Mouse (Mus musculus) CH12.LX (cell line): ENCODE measurements at regions not wholly inside any gene's neighbourhood (a gene's known extent, or its start where the extent isn't known, plus 50 kb on each side); places are given as distances from the start of the nearest gene placed in this dataset.

ENCODE experiments used
- DNase-seq: peaks from one replicate; pipeline ENCODE4 v3.0.0-alpha.2; 2013; ENCODE audit errors: extremely low read depth
- H3K27ac ChIP-seq: 2 replicates; pipeline ENCODE4 v1.5.1; 2012; ENCODE audit warnings: low read depth, mild to moderate bottlenecking, control low read depth, moderate library complexity; ENCODE audit not compliant: insufficient read depth
- H3K27me3 ChIP-seq: replicated peaks from 2 replicates; pipeline ENCODE3; 2012; ENCODE audit warnings: inconsistent platforms
- H3K36me3 ChIP-seq, 2 experiments: replicated peaks in 1 of 2; 2 replicates each; pipeline versions ENCODE3 to v1.6.1; 2012; ENCODE audit warnings: inconsistent platforms in 1 of 2, low read length in 1 of 2, mild to moderate bottlenecking in 1 of 2, mixed read lengths in 1 of 2, moderate library complexity in 1 of 2; ENCODE audit not compliant: control insufficient read depth in 1 of 2, insufficient read depth in 1 of 2
- H3K4me1 ChIP-seq, 2 experiments: 2 replicates each; pipeline ENCODE4 v1.6.1; 2012; ENCODE audit warnings: inconsistent platforms in 1 of 2, moderate library complexity in 1 of 2; ENCODE audit not compliant: insufficient read depth in 2 of 2, control insufficient read depth in 1 of 2
- H3K4me2 ChIP-seq: 2 replicates; pipeline ENCODE4 v1.6.1; 2012; ENCODE audit warnings: low read depth, mild to moderate bottlenecking, control low read depth; ENCODE audit not compliant: poor library complexity, insufficient read depth, severe bottlenecking
- H3K4me3 ChIP-seq, 3 experiments: fragments of 150-350 bp in 1 of 3; sonication (generic) in 1 of 3; replicated peaks in 1 of 3; 2 replicates each; pipeline versions ENCODE3 to v1.5.1; 2011 to 2012; ENCODE audit warnings: low read depth in 2 of 3, low read length in 2 of 3, mild to moderate bottlenecking in 2 of 3, moderate library complexity in 2 of 3, control low read depth in 1 of 3, improper control_type of control experiment in 1 of 3, inconsistent platforms in 1 of 3, mixed read lengths in 1 of 3; ENCODE audit not compliant: poor library complexity in 1 of 3
- H3K79me2 ChIP-seq: replicated peaks from 2 replicates; pipeline ENCODE4 v1.6.1; 2012; ENCODE audit warnings: mild to moderate bottlenecking, moderate library complexity; ENCODE audit not compliant: control insufficient read depth, poor library complexity, insufficient read depth, severe bottlenecking; ENCODE audit errors: extremely low read depth
- H3K9ac ChIP-seq: 2 replicates; pipeline ENCODE4 v1.6.1; 2012; ENCODE audit warnings: low read depth, mild to moderate bottlenecking, control low read depth, moderate library complexity; ENCODE audit not compliant: insufficient read depth
- H3K9me3 ChIP-seq: replicated peaks from 2 replicates; pipeline ENCODE3; 2012; ENCODE audit warnings: low read length, inconsistent platforms, mixed read lengths
- CHD2 ChIP-seq: IDR thresholded peaks from 2 replicates; pipeline ENCODE4 v1.6.1; 2011; ENCODE audit warnings: low read length, improper control_type of control experiment
- CTCF ChIP-seq, 2 experiments: IDR thresholded peaks in 1 of 2; conservative IDR thresholded peaks in 1 of 2; 2 replicates each; pipeline ENCODE4 v1.5.1; 2011 to 2012; ENCODE audit warnings: low read depth in 2 of 2, low read length in 2 of 2, improper control_type of control experiment in 1 of 2, inconsistent platforms in 1 of 2, mild to moderate bottlenecking in 1 of 2, moderate library complexity in 1 of 2
- E2F4 ChIP-seq: IDR thresholded peaks from 2 replicates; pipeline ENCODE4 v1.6.1; 2011; ENCODE audit warnings: low read depth, low read length, improper control_type of control experiment; ENCODE audit not compliant: insufficient replicate concordance
- ELF1 ChIP-seq: IDR thresholded peaks from 2 replicates; pipeline ENCODE4 v1.6.1; 2014; ENCODE audit warnings: low read depth, mild to moderate bottlenecking, inconsistent platforms, low read length, improper control_type of control experiment
- ETS1 ChIP-seq: conservative IDR thresholded peaks from 2 replicates; pipeline ENCODE4 v1.6.1; 2012; ENCODE audit warnings: low read depth, mild to moderate bottlenecking, inconsistent platforms, low read length, improper control_type of control experiment, moderate library complexity
- GABPA ChIP-seq: IDR thresholded peaks from 2 replicates; pipeline ENCODE4 v1.6.1; 2012; ENCODE audit warnings: low read depth, low read length, improper control_type of control experiment, inconsistent platforms; ENCODE audit not compliant: insufficient replicate concordance
- HCFC1 ChIP-seq: IDR thresholded peaks from 2 replicates; pipeline ENCODE4 v1.6.1; 2012; ENCODE audit warnings: low read depth, mild to moderate bottlenecking, inconsistent platforms, low read length, improper control_type of control experiment
- IRF4 ChIP-seq: IDR thresholded peaks from 2 replicates; pipeline ENCODE4 v1.6.1; 2014; ENCODE audit warnings: low read depth, mild to moderate bottlenecking, inconsistent platforms, low read length, improper control_type of control experiment
- JUN ChIP-seq: IDR thresholded peaks from 2 replicates; pipeline ENCODE4 v1.6.1; 2011; ENCODE audit warnings: low read depth, mild to moderate bottlenecking, low read length, improper control_type of control experiment, moderate library complexity; ENCODE audit not compliant: insufficient read depth
- MAX ChIP-seq: IDR thresholded peaks from 2 replicates; pipeline ENCODE4 v1.6.1; 2011; ENCODE audit warnings: low read length, improper control_type of control experiment
- MAZ ChIP-seq: IDR thresholded peaks from 2 replicates; pipeline ENCODE4 v1.6.1; 2012; ENCODE audit warnings: low read depth, mild to moderate bottlenecking, inconsistent platforms, low read length, improper control_type of control experiment, moderate library complexity
- MEF2A ChIP-seq: IDR thresholded peaks from 2 replicates; pipeline ENCODE4 v1.6.1; 2014; ENCODE audit warnings: low read depth, mild to moderate bottlenecking, inconsistent platforms, low read length, improper control_type of control experiment, borderline replicate concordance
- MXI1 ChIP-seq: IDR thresholded peaks from 2 replicates; pipeline ENCODE4 v1.6.1; 2011; ENCODE audit warnings: mild to moderate bottlenecking, low read depth, low read length, improper control_type of control experiment
- NELFE ChIP-seq: IDR thresholded peaks from 2 replicates; pipeline ENCODE4 v1.6.1; 2011; ENCODE audit warnings: low read depth, low read length, improper control_type of control experiment
- PAX5 ChIP-seq: IDR thresholded peaks from 2 replicates; pipeline ENCODE4 v1.6.1; 2012; ENCODE audit warnings: low read length, inconsistent platforms, mixed read lengths
- RAD21 ChIP-seq: IDR thresholded peaks from 2 replicates; pipeline ENCODE4 v1.6.1; 2011; ENCODE audit warnings: low read depth, mild to moderate bottlenecking, low read length, improper control_type of control experiment, moderate library complexity
- SIN3A ChIP-seq: IDR thresholded peaks from 2 replicates; pipeline ENCODE4 v1.6.1; 2012; ENCODE audit warnings: low read length, improper control_type of control experiment, inconsistent platforms
- TBP ChIP-seq: conservative IDR thresholded peaks from 2 replicates; pipeline ENCODE4 v1.6.1; 2011; ENCODE audit warnings: low read depth, low read length, improper control_type of control experiment
- TCF12 ChIP-seq: IDR thresholded peaks from 2 replicates; pipeline ENCODE4 v1.6.1; 2014; ENCODE audit warnings: low read depth, mild to moderate bottlenecking, inconsistent platforms, low read length, improper control_type of control experiment
- UBTF ChIP-seq: IDR thresholded peaks from 2 replicates; pipeline ENCODE4 v1.6.1; 2012; ENCODE audit warnings: low read depth, mild to moderate bottlenecking, inconsistent platforms, low read length, improper control_type of control experiment, moderate library complexity
- USF1 ChIP-seq: IDR thresholded peaks from 2 replicates; pipeline ENCODE4 v1.6.1; 2014; ENCODE audit warnings: low read depth, mild to moderate bottlenecking, inconsistent platforms, low read length, improper control_type of control experiment
- USF2 ChIP-seq: conservative IDR thresholded peaks from 2 replicates; pipeline ENCODE4 v1.6.1; 2011; ENCODE audit warnings: low read depth, low read length, improper control_type of control experiment
- dilution Hi-C: fragments of 300-500 bp; cut with MboI; formaldehyde crosslinking; loops from 2 replicates; pipeline ENCODE4 v1.14.3; 2020; ENCODE audit warnings: low sequenced_read_pairs; ENCODE audit not compliant: extremely low pct_unique_long_range_greater_than_20kb, extremely low pct_ligation_motif_present
- in situ Hi-C: fragments of 300-500 bp; cut with MboI; formaldehyde crosslinking; loops from 3 replicates; pipeline ENCODE4 v1.14.3; 2019; ENCODE audit warnings: low sequenced_read_pairs, low pct_ligation_motif_present, low pct_unique_long_range_greater_than_20kb, mixed read lengths

GRCm38 (mm10) chr13:78576300-78577296, 377.0 kb upstream of the Nr2f1 start:
- TF ChIP-seq USF2 (no peak), TBP (no peak), MXI1 (no peak), ETS1 (no peak), JUN (no peak), ELF1 (no peak), NELFE (no peak), USF1 (no peak), GABPA (no peak), RAD21 (no peak), E2F4 (no peak), TCF12 (no peak), HCFC1 (no peak), SIN3A (no peak), MEF2A (no peak), MAZ (no peak), CTCF (conservative IDR thresholded peaks at IDR 0.05 in 1 of 2, IDR thresholded peaks at IDR 0.05 in 1 of 2; ENCODE audit: low read depth in 2 of 2, low read length in 2 of 2) (no peak), IRF4 (no peak), CHD2 (no peak)
- H3K27me3 ChIP-seq = no peaks in the 10 kb centered on the region
- H3K9me3 ChIP-seq = no peaks in the 10 kb centered on the region
- H3K79me2 ChIP-seq = no peaks in the 10 kb centered on the region
- H3K4me1 ChIP-seq = peaks cover 0 to 4% of the 10 kb centered on the region in 2 experiments; a peak in 1 of 4 replicates
- DNase-seq = no peak
- H3K4me2 ChIP-seq = no peak overlapping the region
- H3K27ac ChIP-seq = no peak overlapping the region
- H3K9ac ChIP-seq = no peak overlapping the region
- no peaks in the 10 kb centered on the region for H3K36me3 ChIP-seq
- H3K4me3 ChIP-seq = no peak overlapping the region
- in situ Hi-C loops (no loop called here), dilution Hi-C loops (no loop called here)

- H3K27me3 ChIP-seq = no peaks in the 10 kb centered on the region
- TF ChIP-seq NELFE = no peak
- no peak for TF ChIP-seq MXI1
- no peak for TF ChIP-seq HCFC1
- TF ChIP-seq PAX5 = no peak
- TF ChIP-seq RAD21 = no peak
- no peak for TF ChIP-seq MAZ
- no peak for TF ChIP-seq UBTF
- no peak for TF ChIP-seq MAX
- no peaks in the 10 kb centered on the region for H3K36me3 ChIP-seq
- H3K79me2 ChIP-seq = no peaks in the 10 kb centered on the region
- H3K4me3 ChIP-seq = no peak overlapping the region
- no peak for DNase-seq
- in situ Hi-C loops = no loop called here
- H3K4me2 ChIP-seq = no peak overlapping the region
- dilution Hi-C loops = no loop called here
- H3K9me3 ChIP-seq = no peaks in the 10 kb centered on the region
- H3K9ac ChIP-seq = no peak overlapping the region
- no peaks in the 10 kb centered on the region for H3K4me1 ChIP-seq
- H3K27ac ChIP-seq = no peak overlapping the region
Observed at GRCm38 (mm10) chr13:78571093-78571492, 371.5 kb upstream of the Nr2f1 start.
